Mouse (Mus musculus) brain, embryonic 14.5 days (tissue): ENCODE measurements around the gene Cela3b. TPM values are rescaled to one million over a fixed set of nuclear protein-coding genes. Genes with fewer than 3 reads are reported as not detected.

ENCODE experiments used
- DNase-seq: peaks from one replicate; pipeline ENCODE4 v3.0.0-alpha.2; 2011; ENCODE audit warnings: low read depth
- CTCF ChIP-seq: fragments of 200-500 bp; IDR thresholded peaks from 2 replicates; pipeline ENCODE4 v1.5.1; 2012; ENCODE audit warnings: inconsistent platforms, mild to moderate bottlenecking, moderate library complexity, borderline replicate concordance; ENCODE audit not compliant: insufficient read depth, insufficient read length; ENCODE audit errors: extremely low read depth
- POLR2A ChIP-seq: fragments of 200-500 bp; IDR thresholded peaks from 2 replicates; pipeline ENCODE4 v1.6.1; 2012; ENCODE audit warnings: mild to moderate bottlenecking, inconsistent platforms, borderline replicate concordance; ENCODE audit not compliant: poor library complexity, insufficient read depth, insufficient read length, severe bottlenecking; ENCODE audit errors: extremely low read depth
- polyA plus RNA-seq: library from polyadenylated mRNA; depleted of rRNA; stranded (reverse); fragments of >200 nt; gene quantifications from 2 replicates; pipeline ENCODE4 v1.2.3, GENCODE M21; 2012; rRNA removed

The Cela3b gene
- 0.10 TPM in 1 of 2 replicates, not detected in the other for polyA plus RNA-seq

DNA sequence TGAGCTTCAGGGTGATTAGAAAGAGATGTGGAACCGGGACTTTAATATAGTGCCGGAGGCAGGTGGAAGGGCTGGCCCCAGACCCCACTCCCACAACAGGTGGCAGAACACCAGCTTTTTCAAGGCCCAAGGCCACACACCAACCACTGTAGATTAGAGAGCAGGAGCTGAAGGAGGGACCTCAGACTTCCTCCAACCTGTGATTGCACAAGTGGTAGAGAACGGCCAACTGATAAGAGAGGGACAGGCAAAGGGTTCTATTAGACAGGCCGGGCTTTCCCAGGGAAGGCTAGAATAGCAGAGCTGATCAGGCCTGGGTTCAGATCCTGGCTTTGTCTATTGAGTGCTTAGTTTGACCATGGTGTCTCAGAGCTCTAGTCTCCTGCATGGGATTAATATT, at the start of gene Cela3b:
Gene Cela3b (minus strand): TSS at position 39 of the 400 bp plus-strand sequence.
- no peak for DNase-seq
- TF ChIP-seq CTCF (no peak), POLR2A (no peak)

DNA sequence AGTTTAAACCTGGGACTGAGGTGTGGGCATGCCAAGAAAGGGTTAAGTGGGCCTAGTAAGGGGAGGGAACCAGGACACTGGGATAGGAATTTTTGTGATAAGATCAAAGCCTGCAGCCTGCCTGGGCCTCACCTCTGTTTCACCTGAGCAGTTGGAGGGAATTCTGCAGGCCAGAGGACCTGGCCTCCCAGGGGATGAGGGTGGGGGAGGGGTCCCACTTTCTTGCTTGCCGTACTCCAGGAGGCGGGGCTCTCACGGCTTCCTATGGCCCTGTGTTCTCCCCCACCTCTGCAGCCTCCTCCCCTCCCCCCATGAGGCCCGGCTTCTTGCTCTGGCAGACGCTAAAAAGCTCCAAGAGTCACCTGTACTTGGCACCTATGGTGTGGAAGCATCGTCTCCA, 49.4 kb upstream of the Cela3b start:
- TF ChIP-seq CTCF = no peak
- no peak for TF ChIP-seq POLR2A
- no peak for DNase-seq

DNA sequence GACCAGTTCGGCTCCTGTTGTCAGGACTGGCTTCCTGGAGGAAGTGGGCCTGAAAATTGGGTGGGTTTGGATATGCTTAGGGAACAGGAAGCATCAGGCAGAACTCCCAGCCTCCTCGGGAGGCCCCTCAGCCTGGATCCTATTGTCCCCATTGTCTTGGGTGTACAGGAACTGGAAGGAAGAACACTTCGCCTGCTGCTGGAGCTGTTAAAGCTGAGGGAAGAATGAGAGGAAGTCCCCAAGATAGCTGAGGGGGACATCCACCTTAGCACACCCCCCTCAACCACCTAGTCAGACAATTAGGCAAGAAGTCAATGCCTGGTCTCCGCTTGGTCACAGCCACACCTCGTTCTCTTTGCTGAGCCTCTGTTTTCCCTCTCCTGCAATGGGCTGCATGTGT, 48.0 kb upstream of the Cela3b start:
- DNase-seq = no peak
- TF ChIP-seq POLR2A = no peak
- no peak for TF ChIP-seq CTCF

DNA sequence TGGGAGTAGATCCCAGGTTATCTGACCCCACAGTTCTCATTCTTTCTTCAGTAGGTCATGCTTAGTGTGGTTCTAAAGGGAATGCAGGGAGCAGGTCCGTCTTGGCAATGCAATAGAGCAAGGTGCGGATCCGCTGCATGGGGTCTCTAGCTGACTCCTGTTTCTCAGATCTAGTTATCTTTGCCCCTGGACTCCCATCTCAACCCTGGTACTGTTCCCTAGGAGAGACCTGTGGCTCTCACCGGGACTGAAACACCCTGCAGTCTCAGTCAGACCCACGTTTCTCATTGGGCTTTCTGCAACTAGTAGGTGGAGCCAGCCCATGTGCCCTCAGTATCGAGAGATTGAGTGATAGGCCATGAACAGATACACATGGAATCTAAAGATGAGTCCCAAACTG, 47.3 kb upstream of the Cela3b start:
- TF ChIP-seq CTCF (no peak), POLR2A (no peak)
- no peak for DNase-seq

DNA sequence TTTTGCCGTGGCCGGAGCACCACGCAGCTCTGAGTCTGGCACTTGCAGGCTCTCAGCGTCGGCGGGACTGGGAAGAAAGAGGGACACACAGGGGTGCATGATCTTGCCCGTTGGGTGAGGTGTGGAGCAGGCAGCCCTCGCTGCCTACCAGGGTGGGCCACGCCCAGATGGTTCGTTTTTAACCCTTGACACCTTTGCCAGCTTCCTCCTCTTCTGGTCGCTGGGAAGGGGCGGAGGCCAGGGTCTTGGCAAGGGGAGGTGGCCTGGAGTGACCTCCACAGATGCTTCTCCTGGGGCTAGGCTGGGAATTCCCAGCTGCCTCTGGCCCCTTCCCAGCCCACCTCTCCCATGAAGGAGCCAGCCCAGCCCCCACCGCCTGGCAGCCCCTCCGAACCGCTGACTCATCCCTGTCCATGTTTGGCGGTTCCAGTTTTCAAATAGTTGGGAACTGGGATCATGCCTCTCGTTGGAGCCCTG, 46.5 kb upstream of the Cela3b start:
- no peak for DNase-seq

DNA sequence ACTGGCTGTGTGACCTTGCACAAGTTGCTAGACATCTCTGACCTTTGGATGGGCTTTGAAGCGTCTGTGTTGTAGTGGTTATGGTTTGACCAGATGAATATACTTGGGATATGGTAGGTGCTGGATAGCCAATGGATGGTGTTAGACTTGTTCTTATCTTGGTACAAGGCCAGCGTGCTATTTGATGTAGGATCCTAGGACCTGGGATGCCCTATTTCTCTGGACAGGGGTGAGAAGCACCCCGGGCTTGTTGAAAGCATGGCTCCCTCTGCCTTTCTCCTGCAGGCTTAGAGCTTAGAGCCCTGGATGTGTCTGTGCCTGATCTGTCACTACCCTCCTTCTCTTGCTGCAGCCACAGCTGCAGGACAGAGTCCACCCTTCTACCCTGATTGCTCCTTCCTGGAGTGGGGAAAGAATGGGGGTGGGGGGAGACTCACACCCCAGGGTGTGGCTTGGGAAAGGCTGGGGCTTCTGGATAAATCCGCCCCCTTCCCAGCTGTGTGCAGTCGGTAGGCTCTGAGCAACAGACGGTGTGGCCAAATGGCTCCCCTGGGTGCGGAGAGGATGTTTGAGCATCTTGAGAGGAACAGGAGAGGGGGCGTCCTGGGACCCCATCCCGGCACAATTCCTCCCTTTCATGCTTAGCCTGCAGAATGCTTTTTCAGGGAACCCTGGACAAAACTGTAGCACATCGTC, 45.9 kb upstream of the Cela3b start:
- TF ChIP-seq POLR2A (no peak), CTCF (no peak)
- no peak for DNase-seq

More for the DNA sequence above, 46.5 kb upstream of the Cela3b start:
- TF ChIP-seq CTCF = no peak
- no peak for TF ChIP-seq POLR2A

DNA sequence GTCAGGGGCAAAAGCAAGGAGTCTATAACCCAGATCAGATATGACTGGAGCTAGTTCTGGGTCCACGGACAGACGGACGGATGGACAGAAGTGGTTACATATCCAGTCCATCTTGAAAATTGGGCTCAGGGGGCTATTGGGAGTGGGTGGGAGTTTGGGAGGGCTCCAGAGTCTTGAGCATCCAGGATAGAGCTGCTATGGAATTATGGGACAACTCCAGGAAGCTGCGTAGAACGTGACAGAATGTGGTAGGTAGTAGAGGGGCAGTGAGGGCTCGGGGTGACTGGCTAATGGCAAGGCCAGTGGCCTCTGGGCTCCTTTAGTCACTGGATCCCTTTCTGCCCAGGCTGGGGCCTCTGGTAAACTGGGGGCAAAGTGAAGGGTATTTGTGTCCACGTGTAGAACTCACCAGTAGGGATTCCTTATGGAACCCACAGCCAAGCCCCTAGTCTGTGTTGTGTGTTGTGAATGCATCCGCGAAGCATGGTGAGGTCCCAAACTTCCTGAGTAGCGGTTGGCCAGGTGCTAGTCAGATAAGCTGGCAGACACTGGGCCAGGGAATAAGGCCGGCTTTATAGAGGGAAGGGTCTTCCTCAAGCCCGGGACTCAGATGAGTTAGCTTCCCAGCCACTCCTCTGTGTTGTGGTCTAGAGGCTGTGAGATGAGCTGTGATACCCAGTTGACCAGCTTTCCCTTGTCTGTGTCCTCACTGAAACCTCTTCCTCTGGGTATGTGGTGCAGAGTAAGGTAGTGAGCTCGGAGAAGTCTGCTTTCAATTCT, 45.1 kb upstream of the Cela3b start:
- no peak for DNase-seq
- TF ChIP-seq CTCF (no peak), POLR2A (no peak)

DNA sequence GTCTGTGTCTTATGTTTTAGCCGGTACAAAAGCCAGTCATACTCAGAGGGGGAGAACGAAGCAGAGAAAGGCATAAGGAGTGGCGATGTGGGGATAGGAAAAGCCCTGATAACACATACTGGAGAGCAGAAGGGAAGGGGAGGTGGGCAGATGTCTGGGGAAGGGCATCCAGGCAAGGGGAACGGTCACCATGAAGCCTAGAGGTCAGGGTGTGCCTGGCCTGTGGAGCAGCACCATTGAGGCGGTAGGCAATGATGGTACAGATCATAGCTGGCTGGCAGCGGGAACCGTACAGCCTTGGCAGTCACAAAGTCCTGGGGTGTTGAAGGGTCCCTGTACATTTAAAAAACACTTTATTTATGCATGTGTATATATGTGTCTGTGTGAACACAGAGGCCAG, 44.4 kb upstream of the Cela3b start:
- no peak for DNase-seq
- TF ChIP-seq CTCF = no peak
- TF ChIP-seq POLR2A = no peak

DNA sequence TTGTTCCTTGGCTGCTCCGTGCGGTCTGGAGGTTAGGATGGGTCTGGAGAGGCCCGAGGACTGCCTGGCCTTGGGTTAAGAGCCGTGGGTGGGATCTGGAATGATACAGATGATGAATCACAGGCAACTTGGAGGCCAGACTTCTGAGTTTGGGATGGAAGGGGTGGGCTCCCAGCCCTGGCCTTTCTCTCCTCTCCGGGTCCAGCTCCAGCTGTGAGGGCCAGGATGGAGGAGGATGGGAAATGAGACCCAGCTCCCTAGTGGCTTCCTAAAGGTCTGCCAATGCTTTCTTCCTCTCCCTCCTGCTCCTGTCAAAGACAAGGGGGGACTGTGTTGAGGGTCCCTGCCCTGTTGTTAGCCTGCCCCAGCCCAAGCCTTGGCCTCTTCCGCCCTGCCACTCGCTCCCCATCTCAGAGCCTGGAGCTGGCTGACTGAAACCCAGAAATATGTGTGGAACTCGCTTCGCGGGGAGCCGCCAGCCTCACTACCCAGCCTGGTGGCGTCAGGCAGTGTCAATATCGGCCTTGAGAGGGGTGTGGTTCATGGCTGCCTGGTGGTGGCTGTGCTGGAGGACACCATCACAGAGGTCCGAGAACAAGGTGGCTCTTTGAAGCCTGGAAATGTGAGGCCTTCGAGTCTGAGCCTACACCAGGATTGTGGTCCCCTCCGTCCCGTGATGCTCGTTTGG, 43.5 kb upstream of the Cela3b start:
- no peak for DNase-seq
- TF ChIP-seq CTCF (no peak), POLR2A (no peak)

DNA sequence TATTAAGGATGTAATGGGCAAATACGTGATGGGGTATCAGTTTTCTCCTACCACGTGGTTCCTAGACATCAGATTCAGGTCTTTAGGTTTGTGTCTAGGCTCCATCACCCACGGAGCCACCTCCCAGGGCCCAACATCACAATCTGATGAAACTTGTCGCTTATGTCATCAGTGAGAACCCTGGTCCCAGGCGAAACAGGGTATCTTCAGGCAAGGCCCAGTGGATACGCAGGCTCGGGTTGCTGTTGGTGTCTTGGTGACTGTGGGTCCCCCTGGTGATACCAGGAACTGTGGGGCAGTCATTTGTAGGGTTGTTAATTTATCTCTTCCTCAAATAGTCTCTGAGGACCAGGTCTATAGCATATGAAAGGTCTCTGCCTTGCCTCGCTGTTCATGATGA, 42.9 kb upstream of the Cela3b start:
- no peak for DNase-seq
- no peak for TF ChIP-seq CTCF
- no peak for TF ChIP-seq POLR2A

DNA sequence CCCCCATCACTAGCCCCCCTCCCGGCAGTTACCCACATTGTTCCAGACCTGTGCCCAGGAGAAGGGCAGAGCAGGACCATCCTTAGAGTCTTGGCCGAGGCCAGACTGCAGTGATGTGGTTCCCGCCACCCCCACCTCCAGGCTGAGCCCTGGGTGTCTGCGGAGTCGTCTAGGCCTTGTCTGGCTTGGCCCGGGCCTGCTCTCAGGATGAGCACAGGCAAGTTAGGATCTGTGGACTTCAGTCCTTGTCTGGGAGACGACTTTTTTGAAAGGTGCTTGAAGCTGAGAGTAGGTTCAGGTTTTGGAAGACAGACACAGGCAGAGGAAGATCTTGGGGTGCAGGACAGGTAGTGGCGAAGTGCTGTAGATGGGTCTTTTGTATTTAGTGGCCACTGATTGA, 41.0 kb upstream of the Cela3b start:
- no peak for DNase-seq

More for the DNA sequence above, 41.0 kb upstream of the Cela3b start:
- TF ChIP-seq CTCF (no peak), POLR2A (no peak)
